Mouse (Mus musculus): ENCODE measurements around the gene Cmss1.

DNA sequence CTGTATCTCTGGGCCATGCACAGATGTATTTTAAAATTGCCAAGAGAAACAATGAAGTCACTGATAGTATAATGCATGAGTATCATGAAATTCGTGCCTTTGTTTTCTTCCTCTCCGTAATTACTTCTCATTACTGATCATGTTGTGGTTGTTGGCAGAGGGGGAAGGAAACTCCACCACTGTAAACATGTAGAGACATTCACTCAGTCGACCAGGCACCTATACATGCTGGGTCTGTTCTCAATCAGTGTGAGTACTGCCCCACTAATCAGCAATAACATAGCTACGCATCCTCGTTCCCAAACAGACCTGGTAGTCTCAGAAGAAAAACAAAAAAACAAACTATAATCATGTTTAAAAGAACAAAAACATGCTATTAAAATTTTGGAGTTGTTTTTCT lies 103.9 kb downstream of the Cmss1 start:
- no peak for TF ChIP-seq POLR2A (IDR thresholded peaks at IDR 0.05; ENCODE audit: low read depth, low read length)
- no peak for TF ChIP-seq CTCF (IDR thresholded peaks at IDR 0.05; ENCODE audit: borderline replicate concordance, insufficient read depth, low read length)

Data from embryonic fibroblast, embryonic 13.5 days (primary cell).